Mouse (Mus musculus) heart, adult 2 months (tissue): ENCODE results near the gene Serpine2. TPM values are rescaled to one million over a fixed set of nuclear protein-coding genes. Genes with fewer than 3 reads are reported as not detected.

Experiments
- DNase-seq, 2 experiments: peaks; one replicate each; pipeline ENCODE4 v3.0.0; 2021
- H3K27ac ChIP-seq: fragments of 200-600 bp; 2 replicates; pipeline ENCODE4 v1.8.1; 2022
- H3K27me3 ChIP-seq: fragments of 200-500 bp; 2 replicates; pipeline ENCODE4 v1.6.1; 2012; ENCODE audit warnings: mild to moderate bottlenecking, low read length, inconsistent platforms, mixed read lengths; ENCODE audit not compliant: control insufficient read depth, insufficient read depth
- H3K36me3 ChIP-seq: fragments of 200-500 bp; 2 replicates; pipeline ENCODE4 v1.6.1; 2012; ENCODE audit warnings: low read length, inconsistent platforms; ENCODE audit not compliant: control insufficient read depth, insufficient read depth
- H3K4me1 ChIP-seq: fragments of 200-500 bp; 2 replicates; pipeline ENCODE4 v1.6.1; 2011; ENCODE audit warnings: low read length; ENCODE audit not compliant: control insufficient read depth, insufficient read depth
- H3K4me3 ChIP-seq: fragments of 200-600 bp; 2 replicates; pipeline ENCODE4 v1.8.1; 2022
- H3K79me2 ChIP-seq: fragments of 200-500 bp; replicated peaks from 2 replicates; pipeline ENCODE4 v1.6.1; 2012; ENCODE audit warnings: mild to moderate bottlenecking, inconsistent platforms, low read length, moderate library complexity, mixed read lengths; ENCODE audit not compliant: control insufficient read depth, insufficient read depth
- H3K9ac ChIP-seq: fragments of 200-500 bp; 2 replicates; pipeline ENCODE4 v1.6.1; 2012; ENCODE audit warnings: low read depth, mild to moderate bottlenecking, control low read depth, inconsistent platforms, low read length, mixed read lengths
- CTCF ChIP-seq: fragments of 200-600 bp; IDR thresholded peaks from 2 replicates; pipeline ENCODE4 v1.8.1; 2022; ENCODE audit warnings: antibody characterized with exemption, mild to moderate bottlenecking, moderate library complexity
- EP300 ChIP-seq: fragments of 200-500 bp; IDR thresholded peaks from 2 replicates; pipeline ENCODE4 v1.6.1; 2011; ENCODE audit warnings: low read depth, low read length, control low read depth; ENCODE audit not compliant: insufficient read depth
- POLR2A ChIP-seq: fragments of 200-500 bp; IDR thresholded peaks from 2 replicates; pipeline ENCODE4 v1.6.1; 2011; ENCODE audit warnings: mild to moderate bottlenecking, low read depth, low read length, control low read depth; ENCODE audit not compliant: insufficient read depth
- WGBS: fragments of 180-500 bp; shearing (Covaris S2); methylation state at CpG from one replicate; pipeline ENCODE4 v1.1.7; 2018; 5-methylcytosine and 5-hydroxymethylcytosine counted together
- intact Hi-C: fragments of 180-260 bp; cut with DNase I; formaldehyde crosslinking; loops from one replicate; pipeline ENCODE4 v1.15.1; 2025
- polyA plus RNA-seq: library from polyadenylated mRNA; depleted of rRNA; stranded (reverse); fragments of >200 nt; gene quantifications from 2 replicates; pipeline ENCODE4 v1.2.3, GENCODE M21; 2012
- total RNA-seq, 2 experiments: library from RNA; stranded (reverse); gene quantifications; 2 replicates each; pipeline ENCODE4 v1.2.3; 2021

Serpine2 gene
- total and polyA plus RNA-seq, 3 experiments, result 18.1 to 28.4 (median 24.9) TPM

GRCm38 (mm10) chr1:79803614-79804013, 57.4 kb downstream of the Serpine2 start:
- Histone ChIP-seq H3K9ac (no peak overlapping the region), H3K27me3 (no peaks in the 10 kb centered on the region), H3K79me2 (no peaks in the 10 kb centered on the region), H3K4me1 (no peaks in the 10 kb centered on the region), H3K36me3 (no peaks in the 10 kb centered on the region), H3K27ac (no peak overlapping the region), H3K4me3 (no peak overlapping the region)
- DNase-seq, result no peak
- TF ChIP-seq EP300 (no peak), CTCF (no peak), POLR2A (no peak)
- intact Hi-C loops, result no loop called here
- 83% methylated on average over 7 of the region's 7 CpGs for WGBS

DNA sequence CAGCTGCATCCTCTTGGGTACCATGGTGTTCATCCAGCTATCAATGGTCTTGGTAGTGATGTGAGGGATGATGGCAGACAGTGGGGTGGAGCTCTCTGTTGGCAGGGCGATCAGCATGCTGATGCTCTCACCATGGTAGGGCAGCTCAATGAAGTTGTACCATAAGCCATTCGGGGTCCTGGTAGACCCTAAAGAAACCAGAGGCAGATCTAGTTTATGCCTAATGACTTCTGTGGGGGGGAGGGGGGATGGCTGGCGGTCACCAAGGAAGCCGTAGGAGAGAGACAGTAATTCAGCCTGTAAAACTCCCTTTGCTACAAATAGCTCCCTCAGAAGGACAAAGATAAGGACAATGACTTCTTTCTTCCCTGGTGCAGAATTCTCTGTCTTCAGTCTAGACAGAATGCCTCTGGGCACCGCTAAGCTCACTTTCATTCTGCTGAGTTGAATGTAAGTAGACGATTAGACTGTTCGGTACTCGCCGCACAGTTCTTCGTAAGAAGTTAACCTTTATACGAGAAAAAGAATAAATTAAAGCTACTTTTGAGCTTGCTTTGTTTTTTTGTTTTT, 58.0 kb downstream of the Serpine2 start:
- intact Hi-C loops, result no loop called here
- Histone ChIP-seq H3K4me1 (no peaks in the 10 kb centered on the region), H3K9ac (no peak overlapping the region), H3K27me3 (no peaks in the 10 kb centered on the region), H3K36me3 (no peaks in the 10 kb centered on the region), H3K27ac (no peak overlapping the region), H3K4me3 (no peak overlapping the region), H3K79me2 (no peaks in the 10 kb centered on the region)
- no peak for TF ChIP-seq CTCF
- TF ChIP-seq EP300, result no peak
- TF ChIP-seq POLR2A, result no peak
- 80% methylated on average over 11 of the region's 11 CpGs for WGBS
- no peak for DNase-seq

- intact Hi-C loops, result no loop called here
- Histone ChIP-seq H3K27me3 (no peaks in the 10 kb centered on the region), H3K36me3 (no peaks in the 10 kb centered on the region), H3K4me1 (no peaks in the 10 kb centered on the region), H3K79me2 (no peaks in the 10 kb centered on the region), H3K4me3 (no peak overlapping the region), H3K9ac (no peak overlapping the region), H3K27ac (no peak overlapping the region)
- TF ChIP-seq POLR2A (no peak), CTCF (no peak), EP300 (no peak)
- 55% methylated on average over 3 of the region's 3 CpGs for WGBS
- no peak for DNase-seq
These were observed 63.9 kb downstream of the Serpine2 start for GRCm38 (mm10) chr1:79797084-79797483.

DNA sequence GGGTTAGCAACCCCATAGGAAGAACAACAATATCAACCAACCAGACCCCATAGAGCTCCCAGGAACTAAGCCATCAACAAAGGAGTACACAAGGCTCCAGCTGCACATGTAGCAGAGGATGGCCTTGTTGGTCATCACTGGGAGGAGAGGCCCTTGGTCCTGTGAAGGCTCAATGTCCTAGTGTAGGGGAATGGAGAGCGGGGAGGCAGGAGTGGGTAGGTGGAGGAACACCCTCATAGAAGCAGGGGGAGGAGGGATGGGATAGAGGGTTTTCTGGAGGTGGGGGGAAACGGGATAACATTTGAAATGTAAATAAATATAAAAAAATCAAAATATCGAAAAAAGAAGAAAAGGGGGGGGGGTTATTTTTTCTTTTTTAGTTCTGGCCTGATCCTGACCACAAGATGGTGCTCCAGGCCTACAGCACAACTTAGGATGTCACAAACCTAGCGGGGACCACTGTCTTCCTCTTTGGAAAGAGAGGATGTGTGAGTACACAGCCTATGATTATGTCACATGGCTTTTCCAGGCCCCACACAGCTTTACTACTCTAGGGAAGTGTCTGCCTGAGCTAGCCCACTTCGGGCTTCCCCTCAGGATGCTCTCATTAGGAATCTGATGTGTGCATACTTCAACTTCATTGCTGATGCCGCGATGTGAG, 74.6 kb downstream of the Serpine2 start:
- no peaks in the 10 kb centered on the region for H3K4me1 ChIP-seq
- H3K36me3 ChIP-seq, result no peaks in the 10 kb centered on the region
- intact Hi-C loops, result loop anchor here (1.0 to 10.0 kb wide), 3 partner anchors 320 to 728 kb away; no protein-coding TSS in a partner anchor
- DNase-seq, result peak; percentile 11 to 34
- 53% methylated on average over 7 of the region's 7 CpGs for WGBS
- no peak overlapping the region for H3K4me3 ChIP-seq
- TF ChIP-seq POLR2A, result no peak
- peak; percentile 73 for TF ChIP-seq CTCF
- no peaks in the 10 kb centered on the region for H3K27me3 ChIP-seq
- no peaks in the 10 kb centered on the region for H3K79me2 ChIP-seq
- H3K27ac ChIP-seq, result no peak overlapping the region
- H3K9ac ChIP-seq, result no peak overlapping the region

DNA sequence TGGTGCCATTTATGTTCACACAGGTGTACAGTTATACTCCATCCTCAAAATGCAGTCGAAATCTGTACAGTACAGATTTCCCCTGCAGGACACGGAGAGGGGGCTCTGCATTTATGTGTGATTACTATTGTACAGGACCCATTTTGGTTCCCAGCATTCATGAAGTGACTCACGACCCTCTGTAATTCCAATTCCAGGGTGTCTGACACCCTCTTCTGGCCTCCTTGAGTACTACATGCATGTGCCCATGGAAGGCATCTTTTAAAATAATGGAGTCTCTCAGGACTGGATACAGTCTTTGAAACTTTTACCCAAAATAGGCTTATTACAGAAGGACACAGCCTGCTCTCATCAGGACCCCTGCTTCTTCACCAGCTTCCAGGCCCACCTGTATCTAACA, 78.5 kb downstream of the Serpine2 start:
- peak; percentile 64 for TF ChIP-seq CTCF
- TF ChIP-seq EP300, result no peak
- TF ChIP-seq POLR2A, result no peak
- Histone ChIP-seq H3K4me3 (no peak overlapping the region), H3K27me3 (no peaks in the 10 kb centered on the region), H3K9ac (no peak overlapping the region), H3K36me3 (0 out of 2 replicates have a peak, but pooled peaks cover 2% of the 10 kb centered on the region), H3K4me1 (no peaks in the 10 kb centered on the region), H3K79me2 (no peaks in the 10 kb centered on the region), H3K27ac (no peak overlapping the region)
- WGBS, result 84% methylated on average over 3 of the region's 3 CpGs
- intact Hi-C loops, result loop anchor here (10.0 kb wide), 1 partner anchor 732 kb away; no protein-coding TSS in a partner anchor
- no peak for DNase-seq

- Histone ChIP-seq H3K27me3 (no peaks in the 10 kb centered on the region), H3K79me2 (no peaks in the 10 kb centered on the region), H3K9ac (no peak overlapping the region), H3K27ac (no peak overlapping the region), H3K36me3 (peaks cover 4% of the 10 kb centered on the region), H3K4me3 (no peak overlapping the region), H3K4me1 (no peaks in the 10 kb centered on the region)
- 51% methylated on average over 11 of the region's 11 CpGs for WGBS
- no peak for TF ChIP-seq CTCF
- TF ChIP-seq POLR2A, result no peak
- TF ChIP-seq EP300, result no peak
- DNase-seq, result no peak
- intact Hi-C loops, result loop anchor here (5.0 kb wide), 1 partner anchor 66 kb away; no protein-coding TSS in a partner anchor
These were observed 83.0 kb downstream of the Serpine2 start for GRCm38 (mm10) chr1:79778011-79778410.
